Mouse (Mus musculus): ENCODE measurements around the gene Lactbl1. TPM values are rescaled to one million over a fixed set of nuclear protein-coding genes. Genes with fewer than 3 reads are reported as not detected.

The Lactbl1 gene
- total RNA-seq, 2 experiments from 2014 or later, result not detected

- no peak for DNase-seq
Measured at GRCm38 (mm10) chr4:136636983-136637562, 14.7 kb downstream of the Lactbl1 start.

GRCm38 (mm10) chr4:136637563-136638229 is 15.3 kb downstream of the Lactbl1 start:
- peak; percentile 15 to 34 for DNase-seq

- no peak for DNase-seq
Measured at GRCm38 (mm10) chr4:136638230-136638750, 15.9 kb downstream of the Lactbl1 start.

- no peak for DNase-seq
Measured at GRCm38 (mm10) chr4:136638890-136639289, 16.5 kb downstream of the Lactbl1 start.

- peak; percentile 81 to 86 for DNase-seq
Measured at GRCm38 (mm10) chr4:136648922-136649479, 26.6 kb downstream of the Lactbl1 start.

DNA sequence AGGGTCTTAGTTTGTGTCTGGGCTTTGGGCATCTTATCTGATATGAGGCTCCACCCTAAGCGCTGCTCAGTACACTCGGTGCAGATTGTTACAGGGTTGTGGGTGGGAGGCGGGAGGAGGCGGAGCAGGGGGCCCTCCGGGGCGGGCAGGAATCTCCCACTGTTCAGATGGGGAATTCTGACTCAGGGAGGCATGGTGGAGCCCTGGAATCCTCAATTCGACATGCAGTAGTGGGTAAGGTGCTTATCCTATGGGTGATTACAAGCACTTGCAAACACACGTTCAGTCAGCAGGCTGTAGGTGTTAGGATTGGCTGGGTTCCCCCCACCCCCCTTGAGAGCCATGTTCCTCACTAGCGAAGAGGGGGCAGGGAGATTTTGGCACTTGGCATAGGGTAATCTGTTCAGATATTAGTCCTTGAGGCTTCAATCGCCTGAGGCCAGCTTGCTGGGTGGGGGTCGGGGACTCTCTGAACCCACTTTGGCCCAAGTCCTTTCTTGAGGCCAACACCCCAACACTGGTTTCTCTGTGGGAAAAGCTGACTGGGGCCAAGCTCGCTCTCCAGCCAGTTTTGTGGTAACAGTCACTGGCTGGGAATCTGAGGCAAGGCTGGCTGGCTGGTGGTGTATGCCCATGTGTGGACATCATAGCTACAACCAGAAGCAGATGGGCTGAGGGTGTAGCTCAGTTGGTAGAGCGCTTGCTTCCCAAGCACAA is 27.2 kb downstream of the Lactbl1 start:
- no peak for DNase-seq

DNA sequence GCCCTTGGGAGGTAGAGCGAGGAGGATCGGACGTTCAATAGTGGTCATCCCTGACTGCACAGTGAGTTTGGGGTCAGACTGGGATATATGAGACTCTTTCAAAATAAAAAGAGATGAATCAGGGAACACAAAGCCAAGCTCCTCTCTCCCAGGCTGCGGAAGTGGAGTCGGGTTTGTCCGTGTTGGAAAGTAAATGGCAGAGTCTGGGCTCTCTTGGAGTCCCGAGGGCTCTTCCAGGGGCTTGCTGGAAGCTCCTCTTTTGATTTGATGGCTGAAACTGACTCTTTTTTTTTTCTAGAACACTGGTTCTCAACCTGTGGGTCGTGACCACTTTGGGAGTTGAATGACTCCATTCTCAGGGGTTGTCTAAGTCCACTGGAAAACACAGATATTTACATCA is 27.8 kb downstream of the Lactbl1 start:
- DNase-seq, result no peak

DNA sequence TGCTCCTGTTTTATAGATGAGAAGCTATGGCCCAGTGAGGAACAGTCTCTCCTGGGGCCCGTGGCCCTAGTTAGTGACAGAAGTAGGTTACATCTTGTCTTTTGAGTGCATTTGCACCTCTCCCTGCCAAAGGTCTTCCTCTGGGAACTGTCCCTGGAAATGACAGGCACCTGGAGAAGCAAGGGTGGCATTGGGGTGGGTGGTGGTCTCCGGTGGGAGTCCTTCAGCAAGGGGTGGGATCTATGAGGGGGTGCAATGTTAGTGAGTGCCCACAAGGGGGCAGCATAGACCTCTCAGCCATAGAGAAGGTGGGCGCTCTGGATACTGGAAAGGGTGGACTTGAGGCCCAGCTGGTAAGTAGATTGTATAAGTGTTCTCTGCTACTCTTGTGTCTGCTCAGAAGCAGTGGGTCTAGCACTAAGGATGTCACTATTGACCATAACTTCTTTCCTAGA is 29.0 kb downstream of the Lactbl1 start:
- DNase-seq, result peak in 1 of 2 experiments; percentile 36

- no peak for DNase-seq
Measured at GRCm38 (mm10) chr4:136651882-136652527, 29.6 kb downstream of the Lactbl1 start.

DNA sequence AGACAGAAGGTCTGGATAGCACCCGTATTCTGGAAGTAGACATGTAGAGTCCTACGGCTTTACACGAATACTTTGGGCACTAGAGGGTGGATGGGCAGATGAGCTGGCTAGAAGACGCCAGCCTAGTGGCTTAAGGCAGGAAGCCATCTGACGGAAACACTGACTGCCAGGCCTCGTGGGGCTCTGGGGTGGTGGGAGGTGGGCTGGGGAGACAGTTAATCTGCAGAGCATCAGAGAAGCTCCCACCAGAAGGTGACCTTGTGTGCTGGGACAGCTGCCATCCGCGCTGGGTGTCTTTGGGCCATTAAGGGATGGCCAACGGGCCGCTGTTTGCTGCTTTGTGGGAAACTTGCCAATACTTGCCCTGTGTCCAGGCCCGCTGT is 30.1 kb downstream of the Lactbl1 start:
- no peak for DNase-seq

DNA sequence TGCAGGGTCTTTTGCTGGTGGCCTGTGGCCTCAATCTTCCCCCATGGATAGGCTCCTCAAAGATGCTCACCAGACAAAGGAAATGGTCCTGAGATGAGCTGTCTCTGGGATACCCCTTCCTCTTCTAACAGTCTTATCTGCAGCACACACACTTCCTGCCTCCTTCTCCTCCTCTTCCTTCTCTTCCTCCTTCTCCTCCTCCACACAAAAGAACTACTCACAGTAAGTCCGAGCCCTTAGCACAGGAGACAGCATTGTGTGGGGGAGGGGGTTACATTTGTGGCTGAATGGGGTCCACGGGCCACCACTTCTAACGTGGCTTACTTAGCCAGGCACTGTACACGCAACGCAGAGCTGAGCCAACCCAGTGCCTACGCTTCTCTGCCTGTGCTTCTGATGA is 30.6 kb downstream of the Lactbl1 start:
- DNase-seq, result no peak

- DNase-seq, result no peak
Measured at GRCm38 (mm10) chr4:136653692-136654234, 31.3 kb downstream of the Lactbl1 start.

- no peak for DNase-seq
Measured at GRCm38 (mm10) chr4:136657914-136658313, 35.5 kb downstream of the Lactbl1 start.

- DNase-seq, result no peak
Measured at GRCm38 (mm10) chr4:136665068-136665467, 42.6 kb downstream of the Lactbl1 start.

DNA sequence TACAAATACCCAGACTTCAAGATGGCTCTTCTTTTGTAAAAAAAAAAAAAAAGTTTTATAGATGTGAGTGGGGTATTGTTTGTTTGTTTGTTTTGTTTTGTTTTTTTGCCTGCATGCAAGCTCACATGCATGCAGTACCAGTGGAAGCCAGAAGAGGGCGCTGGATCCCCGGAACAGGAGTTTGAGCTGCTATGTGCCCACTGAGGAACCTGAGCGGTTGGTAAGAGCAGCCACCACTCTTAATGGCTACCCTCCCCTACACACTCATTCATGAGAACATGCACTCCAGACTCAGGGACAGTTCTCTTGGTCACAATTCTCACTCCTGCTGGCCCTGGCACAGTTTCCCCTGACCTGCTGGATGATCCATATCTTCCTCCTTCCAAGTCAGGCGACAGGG is 43.6 kb downstream of the Lactbl1 start:
- no peak for DNase-seq

- DNase-seq, result no peak
Measured at GRCm38 (mm10) chr4:136667757-136668156, 45.3 kb downstream of the Lactbl1 start.

GRCm38 (mm10) chr4:136672335-136673090 is 50.1 kb downstream of the Lactbl1 start:
- DNase-seq, result no peak

DNA sequence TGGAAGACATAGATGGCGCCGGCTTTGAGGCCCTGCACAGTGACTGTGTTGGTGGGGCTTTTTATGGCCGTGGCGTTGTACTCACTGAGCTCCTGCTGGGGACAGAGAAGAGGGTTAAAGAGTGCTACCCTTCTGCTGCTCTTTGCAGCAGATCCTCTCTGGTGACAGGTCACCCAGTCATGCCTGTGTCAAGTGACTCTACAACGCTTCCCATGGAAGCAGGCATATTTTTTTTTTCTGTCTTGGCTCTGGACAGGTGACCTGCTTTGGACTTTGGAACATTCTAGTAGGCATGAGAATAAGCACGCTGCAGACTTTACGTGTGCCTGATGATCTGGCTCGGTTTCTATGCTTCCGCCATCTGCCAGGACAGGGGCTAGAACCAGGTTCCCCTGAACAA is 53.0 kb downstream of the Lactbl1 start:
- no peak for DNase-seq

DNA sequence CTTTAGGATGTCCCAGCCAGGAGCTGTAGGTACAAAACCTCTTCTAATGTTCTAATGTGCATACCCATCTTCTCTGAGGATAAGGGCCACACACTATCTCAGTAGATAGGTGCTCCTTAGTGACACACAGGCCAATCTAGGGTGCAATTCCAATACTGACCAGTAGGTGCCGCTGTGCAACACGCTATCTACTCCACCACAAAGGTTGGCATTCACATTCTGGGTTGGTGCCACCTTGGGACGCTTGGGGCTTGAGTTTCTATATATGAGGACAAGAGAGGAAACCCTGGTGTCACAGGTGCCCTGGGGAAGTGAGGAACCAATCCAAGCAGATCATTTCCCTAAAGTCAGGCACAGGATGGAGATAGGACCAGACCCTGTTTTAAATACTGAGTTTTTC is 56.1 kb downstream of the Lactbl1 start:
- DNase-seq, result peak; percentile 88 to 90

GRCm38 (mm10) chr4:136679221-136679620 is 56.8 kb downstream of the Lactbl1 start:
- DNase-seq, result peak; percentile 36 to 55

GRCm38 (mm10) chr4:136680641-136681040 is 58.2 kb downstream of the Lactbl1 start:
- DNase-seq, result no peak
